Mouse (Mus musculus): ENCODE measurements around the gene Eef2kmt. TPM values are rescaled to one million over a fixed set of nuclear protein-coding genes. Genes with fewer than 3 reads are reported as not detected.
A peak's percentile ranks its signal among the peaks of the same experiment; 100 is the strongest.
"Not testable (repeated sequence)": the region's sequence is repeated elsewhere in the genome, so short reads cannot be mapped to it uniquely, and the experiment has no call there.

Eef2kmt gene
- polyA plus RNA-seq, 1 experiment from 2014 or later = 17.9 TPM

DNA sequence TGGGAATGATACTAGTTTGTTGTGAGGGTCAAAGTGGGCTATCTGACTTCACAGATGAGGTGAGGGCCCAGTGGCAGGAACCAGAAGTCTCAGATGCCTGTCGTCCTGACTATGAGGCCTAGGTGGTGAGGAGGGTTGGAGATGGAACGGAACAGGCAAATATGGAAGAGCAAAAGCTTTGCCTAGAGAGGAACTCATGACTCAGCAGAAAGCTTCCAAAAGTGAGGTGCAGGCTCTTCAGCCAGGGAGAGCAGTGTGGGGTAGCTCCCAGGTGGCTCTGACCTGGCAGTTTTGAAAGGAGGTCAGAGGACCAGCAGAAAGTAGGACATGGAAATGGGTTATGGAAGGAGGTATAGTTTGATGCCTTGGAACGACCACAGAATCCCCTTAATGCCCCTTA is 4.9 kb downstream of the Eef2kmt start:
- H3K27me3 ChIP-seq (replicated peaks; ENCODE audit: control insufficient read depth, insufficient read depth, low read length) = no peaks in the 10 kb centered on the region
- H3K27ac ChIP-seq (ENCODE audit: low read depth, low read length) = no peak overlapping the region
- no peak overlapping the region for H3K4me3 ChIP-seq (ENCODE audit: low read depth, low read length)
- no peak for TF ChIP-seq CTCF (IDR thresholded peaks at IDR 0.05; ENCODE audit: low read depth)
- no peak overlapping the region for H3K4me2 ChIP-seq (replicated peaks; ENCODE audit: low read depth)
- H3K36me3 ChIP-seq (ENCODE audit: control insufficient read depth, insufficient read depth) = peaks cover 43% of the 10 kb centered on the region
- H3K9me3 ChIP-seq (ENCODE audit: control insufficient read depth) = no peaks in the 10 kb centered on the region
- no peak for ATAC-seq
- no peak overlapping the region for H3K9ac ChIP-seq (ENCODE audit: low read depth, low read length)
- 91% methylated on average over 3 of the region's 3 CpGs for WGBS
- H3K4me1 ChIP-seq (replicated peaks; ENCODE audit: control insufficient read depth, insufficient read depth, low read length) = peaks cover 3% of the 10 kb centered on the region; the same call in 1 of the 2 replicates

DNA sequence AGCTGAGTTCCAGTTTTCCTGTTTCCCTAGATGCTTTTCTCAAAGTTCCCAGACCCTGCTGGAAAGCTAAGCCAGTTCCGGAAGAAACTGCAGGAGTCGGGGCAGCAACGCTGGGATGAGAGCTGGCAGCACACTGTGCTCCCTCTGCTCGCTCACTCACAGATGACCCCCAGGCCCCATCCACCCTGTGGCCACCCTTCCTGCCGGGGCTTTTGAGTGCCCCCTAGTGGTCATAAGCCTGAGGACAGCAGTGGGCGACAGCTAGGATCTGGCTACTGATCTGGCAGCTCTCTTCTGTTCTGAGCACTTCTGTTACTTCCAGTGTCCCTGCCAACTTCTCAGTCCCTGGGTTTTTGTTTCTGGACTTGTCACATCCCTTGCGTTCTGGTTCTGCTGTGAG is 11.4 kb downstream of the Eef2kmt start:
- Histone ChIP-seq H3K4me3 (ENCODE audit: low read depth, low read length) (no peak overlapping the region), H3K4me2 (replicated peaks; ENCODE audit: low read depth) (no peak overlapping the region), H3K27ac (ENCODE audit: low read depth, low read length) (no peak overlapping the region), H3K9me3 (ENCODE audit: control insufficient read depth) (no peaks in the 10 kb centered on the region), H3K4me1 (replicated peaks; ENCODE audit: control insufficient read depth, insufficient read depth, low read length) (no peaks in the 10 kb centered on the region), H3K27me3 (replicated peaks; ENCODE audit: control insufficient read depth, insufficient read depth, low read length) (no peaks in the 10 kb centered on the region), H3K9ac (ENCODE audit: low read depth, low read length) (no peak overlapping the region), H3K36me3 (ENCODE audit: control insufficient read depth, insufficient read depth) (peaks cover 77% of the 10 kb centered on the region)
- WGBS = 41% methylated on average over 7 of the region's 7 CpGs
- ATAC-seq = no peak; the same call in 1 of the 2 replicates
- peak; percentile 88 for TF ChIP-seq CTCF (IDR thresholded peaks at IDR 0.05; ENCODE audit: low read depth)

DNA sequence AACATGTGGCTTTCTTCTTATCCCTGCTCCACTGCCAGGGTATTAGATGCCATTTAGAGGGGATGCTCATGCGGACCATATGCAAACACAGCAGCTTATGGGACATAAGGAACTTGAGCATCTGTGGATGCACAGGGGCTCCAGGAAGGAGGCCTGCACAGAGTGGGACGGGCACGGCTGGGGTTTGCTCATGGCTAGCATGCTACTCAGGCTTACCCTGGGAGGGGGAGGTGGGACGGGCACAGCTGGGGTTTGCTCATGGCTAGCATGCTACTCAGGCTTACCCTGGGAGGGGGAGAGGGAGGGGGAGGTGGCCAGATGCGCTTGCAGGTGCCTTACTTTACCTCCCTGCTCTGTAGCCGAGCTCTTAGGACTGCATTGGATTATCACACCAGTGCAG is 12.9 kb downstream of the Eef2kmt start:
- Histone ChIP-seq H3K4me1 (replicated peaks; ENCODE audit: control insufficient read depth, insufficient read depth, low read length) (no peaks in the 10 kb centered on the region), H3K9ac (ENCODE audit: low read depth, low read length) (no peak overlapping the region), H3K4me3 (ENCODE audit: low read depth, low read length) (no peak overlapping the region), H3K9me3 (ENCODE audit: control insufficient read depth) (no peaks in the 10 kb centered on the region), H3K36me3 (ENCODE audit: control insufficient read depth, insufficient read depth) (peaks cover 66% of the 10 kb centered on the region), H3K4me2 (replicated peaks; ENCODE audit: low read depth) (no peak overlapping the region), H3K27ac (ENCODE audit: low read depth, low read length) (no peak overlapping the region), H3K27me3 (replicated peaks; ENCODE audit: control insufficient read depth, insufficient read depth, low read length) (no peaks in the 10 kb centered on the region)
- no peak for TF ChIP-seq CTCF (IDR thresholded peaks at IDR 0.05; ENCODE audit: low read depth)
- 89% methylated on average over 6 of the region's 6 CpGs for WGBS
- ATAC-seq = no peak

DNA sequence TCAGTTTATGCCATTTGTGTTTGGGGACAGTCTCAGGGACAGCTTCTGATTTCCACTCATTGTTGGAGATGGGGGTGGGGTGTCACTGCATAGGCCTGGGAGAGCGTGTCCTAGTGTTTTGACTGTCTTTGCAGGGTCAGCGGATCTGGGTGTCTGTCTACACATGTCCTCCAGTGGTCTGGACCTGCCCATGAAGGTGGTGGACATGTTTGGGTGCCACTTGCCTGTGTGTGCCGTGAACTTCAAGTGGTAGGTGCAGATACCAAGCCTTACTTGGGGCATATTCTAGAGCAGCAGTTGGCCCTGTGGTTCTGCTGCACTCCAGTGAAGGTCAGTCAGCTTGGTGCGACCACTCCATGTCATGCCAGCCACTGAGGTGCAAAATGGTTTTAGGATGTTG is 13.4 kb downstream of the Eef2kmt start:
- no peak for TF ChIP-seq CTCF (IDR thresholded peaks at IDR 0.05; ENCODE audit: low read depth)
- Histone ChIP-seq H3K27ac (ENCODE audit: low read depth, low read length) (no peak overlapping the region), H3K27me3 (replicated peaks; ENCODE audit: control insufficient read depth, insufficient read depth, low read length) (no peaks in the 10 kb centered on the region), H3K36me3 (ENCODE audit: control insufficient read depth, insufficient read depth) (peaks cover 61% of the 10 kb centered on the region), H3K9me3 (ENCODE audit: control insufficient read depth) (no peaks in the 10 kb centered on the region), H3K4me3 (ENCODE audit: low read depth, low read length) (no peak overlapping the region), H3K4me2 (replicated peaks; ENCODE audit: low read depth) (no peak overlapping the region), H3K9ac (ENCODE audit: low read depth, low read length) (no peak overlapping the region), H3K4me1 (replicated peaks; ENCODE audit: control insufficient read depth, insufficient read depth, low read length) (no peaks in the 10 kb centered on the region)
- ATAC-seq = no peak
- 94% methylated on average over 4 of the region's 4 CpGs for WGBS

DNA sequence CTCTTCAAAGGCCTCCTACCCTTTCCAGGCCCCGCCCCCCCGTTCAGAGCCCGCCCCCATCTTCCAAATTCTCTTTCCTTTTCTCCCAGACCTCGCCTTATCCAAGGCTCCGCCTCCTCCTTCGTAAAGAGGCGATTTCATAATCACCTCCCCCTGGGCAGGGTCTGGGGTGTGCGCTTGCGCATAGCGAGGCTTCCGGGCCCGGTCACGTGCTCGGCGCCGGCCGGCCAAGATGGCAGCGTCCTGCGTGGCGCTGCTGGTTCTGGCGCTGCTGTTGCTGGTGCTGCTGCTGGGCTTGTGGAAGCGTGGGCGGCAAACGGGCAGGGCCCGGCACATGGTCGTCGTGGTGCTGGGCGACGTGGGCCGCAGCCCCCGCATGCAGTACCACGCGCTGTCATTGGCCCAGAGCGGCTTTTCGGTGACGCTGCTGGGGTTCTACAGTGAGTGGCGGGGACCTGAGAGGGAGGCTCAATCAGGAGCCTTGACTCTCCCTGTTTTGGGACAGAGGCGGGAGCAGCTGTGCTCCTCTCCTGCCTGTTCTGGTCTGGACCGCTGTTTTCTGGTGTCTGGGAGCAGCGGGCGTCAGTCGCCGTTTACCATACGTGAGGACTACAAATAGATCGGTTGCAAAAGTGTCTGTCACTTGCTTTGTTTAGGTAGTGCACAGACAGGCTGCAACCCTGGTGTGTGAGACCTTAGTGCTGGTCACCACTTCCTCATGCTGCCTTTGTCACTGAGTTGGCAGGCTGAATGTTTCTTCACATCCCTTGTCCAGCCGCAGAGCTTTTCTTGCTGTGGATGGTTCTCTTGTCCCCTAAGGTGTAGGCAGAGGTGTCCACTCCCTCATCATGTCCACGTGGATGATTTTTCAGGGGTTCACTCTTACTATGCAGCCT is 22.1 kb downstream of the Eef2kmt start, which contains the start of gene Alg1:
Alg1 (plus strand) TSS at position 204 of the 896 bp plus-strand sequence.
- H3K36me3 ChIP-seq (ENCODE audit: control insufficient read depth, insufficient read depth) = no peaks in the 10 kb centered on the region
- H3K4me2 ChIP-seq (replicated peaks; ENCODE audit: low read depth) = peak within 1 kb of the TSS; percentile 89
- H3K9ac ChIP-seq (ENCODE audit: low read depth, low read length) = peak within 1 kb of the TSS; percentile 78
- no peaks in the 10 kb centered on the region; the same call in 1 of the 2 replicates for H3K9me3 ChIP-seq (ENCODE audit: control insufficient read depth)
- ATAC-seq = peak; percentile 96
- 0 out of 2 replicates have a peak, but pooled peaks cover 6% of the 10 kb centered on the region for H3K4me1 ChIP-seq (replicated peaks; ENCODE audit: control insufficient read depth, insufficient read depth, low read length)
- H3K27ac ChIP-seq (ENCODE audit: low read depth, low read length) = peak within 1 kb of the TSS; percentile 66
- H3K4me3 ChIP-seq (ENCODE audit: low read depth, low read length) = peak within 1 kb of the TSS; percentile 95
- 2% methylated on average over 47 of the region's 47 CpGs for whole genome bisulfite sequencing
- 0 out of 2 replicates have a peak, but pooled peaks have one; percentile 14 for TF ChIP-seq CTCF (IDR thresholded peaks at IDR 0.05; ENCODE audit: low read depth)
- H3K27me3 ChIP-seq (replicated peaks; ENCODE audit: control insufficient read depth, insufficient read depth, low read length) = no peaks in the 10 kb centered on the region

DNA sequence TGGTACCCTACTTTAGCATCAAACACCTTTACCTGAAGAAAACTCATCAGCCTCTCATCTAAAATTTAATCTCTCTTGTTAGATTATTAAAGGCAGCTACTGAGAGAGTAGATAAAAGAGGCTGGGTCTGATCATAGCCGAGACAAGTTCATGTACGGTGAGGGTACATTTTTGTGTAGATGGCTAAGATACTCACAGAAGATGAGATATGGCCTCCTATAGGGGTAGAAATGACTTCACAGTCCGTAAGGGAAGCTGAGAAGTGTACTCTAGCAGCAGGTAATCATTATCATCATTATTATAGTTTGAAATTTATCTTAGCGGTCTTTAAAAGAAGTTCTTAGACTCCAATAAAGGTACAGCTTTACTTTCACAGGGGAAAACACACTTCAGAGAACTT is 22.8 kb downstream of the Eef2kmt start:
- Histone ChIP-seq H3K36me3 (ENCODE audit: control insufficient read depth, insufficient read depth) (no peaks in the 10 kb centered on the region), H3K4me2 (replicated peaks; ENCODE audit: low read depth) (peak overlapping the region; percentile 89), H3K9me3 (ENCODE audit: control insufficient read depth) (no peaks in the 10 kb centered on the region; the same call in 1 of the 2 replicates), H3K27ac (ENCODE audit: low read depth, low read length) (no peak overlapping the region), H3K27me3 (replicated peaks; ENCODE audit: control insufficient read depth, insufficient read depth, low read length) (no peaks in the 10 kb centered on the region), H3K4me1 (replicated peaks; ENCODE audit: control insufficient read depth, insufficient read depth, low read length) (0 out of 2 replicates have a peak, but pooled peaks cover 6% of the 10 kb centered on the region), H3K4me3 (ENCODE audit: low read depth, low read length) (peak overlapping the region; percentile 95; the same call in 1 of the 2 replicates), H3K9ac (ENCODE audit: low read depth, low read length) (no peak overlapping the region)
- ATAC-seq = 0 out of 2 replicates have a peak, but pooled peaks have one; percentile 1
- 64% methylated on average over 4 of the region's 4 CpGs for WGBS
- no peak for TF ChIP-seq CTCF (IDR thresholded peaks at IDR 0.05; ENCODE audit: low read depth)

DNA sequence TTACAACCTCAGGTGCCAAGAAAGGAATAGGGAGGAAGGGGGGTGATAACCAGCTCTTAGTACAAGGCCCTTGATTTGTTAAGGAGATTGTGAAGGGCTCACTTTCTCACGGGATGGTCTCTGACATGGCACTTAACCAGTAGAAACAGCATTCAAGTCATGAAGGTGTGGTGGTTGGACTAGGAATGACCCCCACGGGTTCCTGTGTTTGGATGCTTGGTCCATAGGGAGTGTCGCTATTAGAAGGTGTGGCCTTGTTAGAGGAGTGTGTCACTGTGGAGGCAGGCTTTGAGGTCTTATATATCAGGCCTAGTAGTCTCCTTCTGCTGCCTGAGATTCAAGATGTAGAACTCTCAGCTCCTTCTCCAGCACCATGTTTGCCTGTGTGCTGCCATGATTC is 27.7 kb downstream of the Eef2kmt start:
- H3K4me1 ChIP-seq (replicated peaks; ENCODE audit: control insufficient read depth, insufficient read depth, low read length); H3K27ac ChIP-seq (ENCODE audit: low read depth, low read length); H3K9me3 ChIP-seq (ENCODE audit: control insufficient read depth); H3K27me3 ChIP-seq (replicated peaks; ENCODE audit: control insufficient read depth, insufficient read depth, low read length); H3K36me3 ChIP-seq (ENCODE audit: control insufficient read depth, insufficient read depth); H3K4me2 ChIP-seq (replicated peaks; ENCODE audit: low read depth); ATAC-seq; H3K9ac ChIP-seq (ENCODE audit: low read depth, low read length); H3K4me3 ChIP-seq (ENCODE audit: low read depth, low read length): not testable (repeated sequence)
- WGBS = 74% methylated on average over 3 of the region's 3 CpGs

DNA sequence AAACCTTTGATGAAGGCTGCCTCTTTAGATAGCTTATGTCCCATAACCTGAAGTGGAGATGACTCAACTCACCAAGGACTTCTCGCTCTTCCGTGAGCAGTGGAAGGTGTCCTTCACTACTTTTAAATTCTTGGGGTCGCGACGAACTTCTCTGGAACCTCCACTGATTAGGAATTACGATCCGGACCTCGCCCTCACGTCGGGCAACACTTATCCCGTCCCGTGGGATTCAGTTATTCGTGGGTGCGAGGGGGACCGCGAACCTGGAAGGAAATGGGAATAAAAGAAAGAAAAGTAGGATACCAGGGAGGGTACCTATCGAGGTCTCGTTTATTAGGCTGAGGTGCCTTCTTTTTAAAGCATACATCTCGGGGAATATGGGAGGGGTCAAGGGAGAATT is 28.3 kb downstream of the Eef2kmt start:
- H3K27ac ChIP-seq (ENCODE audit: low read depth, low read length); H3K4me2 ChIP-seq (replicated peaks; ENCODE audit: low read depth); H3K27me3 ChIP-seq (replicated peaks; ENCODE audit: control insufficient read depth, insufficient read depth, low read length); H3K4me3 ChIP-seq (ENCODE audit: low read depth, low read length); H3K4me1 ChIP-seq (replicated peaks; ENCODE audit: control insufficient read depth, insufficient read depth, low read length); H3K36me3 ChIP-seq (ENCODE audit: control insufficient read depth, insufficient read depth); H3K9ac ChIP-seq (ENCODE audit: low read depth, low read length); ATAC-seq; H3K9me3 ChIP-seq (ENCODE audit: control insufficient read depth): not testable (repeated sequence)
- WGBS = 70% methylated on average over 19 of the region's 19 CpGs

DNA sequence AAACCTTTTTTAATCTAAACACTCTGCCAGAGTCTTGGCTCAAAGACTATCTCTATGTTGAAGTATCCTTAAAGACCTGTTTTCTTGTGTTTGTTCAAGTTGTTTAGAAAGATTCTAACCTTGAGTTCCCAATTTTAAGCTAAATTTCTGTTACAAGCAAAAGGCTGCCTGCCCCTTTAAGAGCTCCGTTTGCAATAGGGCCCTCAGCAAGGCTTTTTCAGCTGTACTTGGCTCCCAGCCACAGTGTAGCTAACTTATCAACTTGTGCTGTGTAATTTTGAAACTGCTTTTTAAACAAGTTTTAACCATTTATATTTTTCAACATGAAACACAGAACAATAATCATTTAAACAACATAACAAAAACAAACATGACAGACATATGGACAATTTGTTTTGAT is 29.2 kb downstream of the Eef2kmt start:
- H3K27ac ChIP-seq (ENCODE audit: low read depth, low read length) = not testable (repeated sequence)

More for the DNA sequence above, 29.2 kb downstream of the Eef2kmt start:
- not testable (repeated sequence) for ATAC-seq; H3K9ac ChIP-seq (ENCODE audit: low read depth, low read length); H3K36me3 ChIP-seq (ENCODE audit: control insufficient read depth, insufficient read depth); H3K27me3 ChIP-seq (replicated peaks; ENCODE audit: control insufficient read depth, insufficient read depth, low read length); H3K4me1 ChIP-seq (replicated peaks; ENCODE audit: control insufficient read depth, insufficient read depth, low read length); H3K4me3 ChIP-seq (ENCODE audit: low read depth, low read length); H3K4me2 ChIP-seq (replicated peaks; ENCODE audit: low read depth); H3K9me3 ChIP-seq (ENCODE audit: control insufficient read depth)
- 0% methylated on average over 1 of the region's 1 CpGs for WGBS

Measured in intestine, postnatal 0 days (tissue).